Mouse (Mus musculus): ENCODE measurements around the gene Ecm2. TPM values are rescaled to one million over a fixed set of nuclear protein-coding genes. Genes with fewer than 3 reads are reported as not detected.

The Ecm2 gene
- 1.3 and 1.5 TPM in 2 replicates for polyA plus RNA-seq (2016; fragmentation: Nextera tagmentation; extraction: Ambion mirVana)

DNA sequence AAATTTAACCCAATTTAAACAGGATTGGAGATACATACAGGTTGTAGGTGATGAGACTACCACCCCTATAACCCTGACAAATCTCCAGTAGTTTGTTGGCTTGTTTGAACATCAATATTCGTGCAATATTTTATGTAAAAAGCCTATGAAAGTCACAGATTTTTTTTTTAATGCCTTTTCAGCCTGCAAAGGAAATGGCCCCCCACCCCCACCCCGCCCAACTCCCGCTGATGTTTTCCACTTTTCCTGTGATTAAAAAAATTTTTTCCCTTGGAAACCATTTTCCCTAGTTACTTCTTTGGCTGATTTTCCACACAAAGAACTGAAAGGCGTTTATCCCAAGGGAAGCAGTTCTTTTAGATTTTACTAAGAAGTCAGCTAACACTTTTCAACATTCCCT is at the start of gene Ecm2:
Gene Ecm2, plus strand, starts transcription at position 301 of the 400 bp plus-strand sequence.
- Histone ChIP-seq H3K9ac (replicated peaks) (no peak within 1 kb of the TSS), H3K4me3 (no peak within 1 kb of the TSS), H3K27me3 (no peaks in the 10 kb centered on the region), H3K4me2 (replicated peaks) (no peak within 1 kb of the TSS), H3K36me3 (no peaks in the 10 kb centered on the region), H3K27ac (replicated peaks) (no peak within 1 kb of the TSS), H3K9me3 (no peaks in the 10 kb centered on the region), H3K4me1 (no peaks in the 10 kb centered on the region)
- ATAC-seq (ENCODE audit: low FRiP score, low read depth), result no peak
- WGBS, result 34% methylated on average over 4 of the region's 4 CpGs

DNA sequence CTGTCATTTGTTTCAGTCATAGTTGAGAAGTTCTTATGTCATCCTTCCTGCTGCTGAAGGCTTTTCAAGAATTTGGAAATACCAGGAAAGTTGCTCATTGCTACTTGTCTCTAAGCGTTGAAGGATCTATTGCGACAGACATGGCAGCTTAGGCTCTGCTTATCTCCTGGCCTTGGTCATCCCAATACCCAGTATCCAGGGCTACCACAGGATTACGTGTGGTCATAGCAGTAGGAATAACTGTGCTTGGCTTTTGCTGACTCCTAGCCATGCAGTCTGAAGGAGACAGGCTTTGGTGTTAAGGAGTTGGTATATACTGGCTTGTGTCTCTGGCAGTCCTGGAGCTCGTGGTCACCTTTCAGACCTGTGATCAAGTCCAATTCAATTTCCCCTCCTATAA is 44.3 kb upstream of the Ecm2 start:
- Histone ChIP-seq H3K27ac (replicated peaks) (no peak overlapping the region), H3K9me3 (no peaks in the 10 kb centered on the region), H3K4me3 (no peak overlapping the region), H3K9ac (replicated peaks) (no peak overlapping the region), H3K27me3 (no peaks in the 10 kb centered on the region), H3K4me2 (replicated peaks) (no peak overlapping the region), H3K36me3 (peaks cover 56% of the 10 kb centered on the region), H3K4me1 (no peaks in the 10 kb centered on the region)
- 92% methylated on average over 4 of the region's 4 CpGs for WGBS
- ATAC-seq (ENCODE audit: low FRiP score, low read depth), result no peak

DNA sequence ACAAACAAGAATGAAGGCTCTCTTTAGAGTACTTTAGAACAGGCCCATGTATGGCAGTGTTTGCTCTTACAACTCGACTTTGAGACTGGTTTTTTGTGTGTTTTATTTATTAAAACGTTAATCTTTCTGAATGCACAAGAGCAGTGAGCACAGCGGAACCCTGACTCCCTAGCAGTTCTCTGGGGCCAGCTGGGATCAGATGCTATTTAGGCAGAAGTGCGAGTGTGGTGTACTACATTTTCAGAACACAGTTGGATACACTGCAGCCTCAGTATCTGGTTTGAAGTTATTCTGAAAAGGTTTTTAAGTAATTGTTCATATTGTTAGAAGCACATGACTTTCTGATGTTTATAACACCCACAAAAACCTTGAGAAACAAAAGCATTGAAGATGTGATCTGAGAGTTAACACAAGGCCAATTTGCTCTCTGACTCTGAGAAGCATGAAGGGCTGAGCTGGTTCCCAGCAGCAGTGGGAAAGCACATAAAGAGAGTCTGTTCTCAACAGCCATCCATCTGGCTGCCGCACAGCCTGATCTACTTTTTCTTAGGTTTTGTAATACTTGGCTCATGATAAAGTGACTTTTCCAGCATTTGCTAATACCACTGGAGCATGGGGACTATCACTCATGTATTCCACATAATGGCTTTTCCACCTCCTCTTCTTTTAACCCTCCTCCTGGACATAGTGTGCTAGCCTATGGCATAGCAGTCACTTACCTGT is 43.8 kb upstream of the Ecm2 start:
- Histone ChIP-seq H3K4me1 (no peaks in the 10 kb centered on the region), H3K9me3 (no peaks in the 10 kb centered on the region), H3K27me3 (no peaks in the 10 kb centered on the region), H3K4me2 (replicated peaks) (no peak overlapping the region), H3K36me3 (peaks cover 59% of the 10 kb centered on the region), H3K9ac (replicated peaks) (no peak overlapping the region), H3K27ac (replicated peaks) (no peak overlapping the region), H3K4me3 (no peak overlapping the region)
- ATAC-seq (ENCODE audit: low FRiP score, low read depth), result no peak
- WGBS, result 90% methylated on average over 5 of the region's 5 CpGs

GRCm38 (mm10) chr13:49461458-49462132 is 43.0 kb upstream of the Ecm2 start:
- no peak for ATAC-seq (ENCODE audit: low FRiP score, low read depth)
- no peaks in the 10 kb centered on the region for H3K27me3 ChIP-seq
- no peak overlapping the region for H3K9ac ChIP-seq (replicated peaks)
- H3K27ac ChIP-seq (replicated peaks), result no peak overlapping the region
- no peak overlapping the region for H3K4me2 ChIP-seq (replicated peaks)
- H3K4me3 ChIP-seq, result no peak overlapping the region
- no peaks in the 10 kb centered on the region for H3K4me1 ChIP-seq
- no peaks in the 10 kb centered on the region for H3K9me3 ChIP-seq
- 81% methylated on average over 15 of the region's 15 CpGs for WGBS
- peaks cover 59% of the 10 kb centered on the region for H3K36me3 ChIP-seq

GRCm38 (mm10) chr13:49462921-49463320 is 41.7 kb upstream of the Ecm2 start:
- 91% methylated on average over 2 of the region's 2 CpGs for WGBS
- Histone ChIP-seq H3K4me3 (no peak overlapping the region), H3K27ac (replicated peaks) (no peak overlapping the region), H3K27me3 (no peaks in the 10 kb centered on the region), H3K4me1 (no peaks in the 10 kb centered on the region), H3K36me3 (peaks cover 55% of the 10 kb centered on the region), H3K9me3 (no peaks in the 10 kb centered on the region), H3K4me2 (replicated peaks) (no peak overlapping the region), H3K9ac (replicated peaks) (no peak overlapping the region)
- ATAC-seq (ENCODE audit: low FRiP score, low read depth), result no peak

DNA sequence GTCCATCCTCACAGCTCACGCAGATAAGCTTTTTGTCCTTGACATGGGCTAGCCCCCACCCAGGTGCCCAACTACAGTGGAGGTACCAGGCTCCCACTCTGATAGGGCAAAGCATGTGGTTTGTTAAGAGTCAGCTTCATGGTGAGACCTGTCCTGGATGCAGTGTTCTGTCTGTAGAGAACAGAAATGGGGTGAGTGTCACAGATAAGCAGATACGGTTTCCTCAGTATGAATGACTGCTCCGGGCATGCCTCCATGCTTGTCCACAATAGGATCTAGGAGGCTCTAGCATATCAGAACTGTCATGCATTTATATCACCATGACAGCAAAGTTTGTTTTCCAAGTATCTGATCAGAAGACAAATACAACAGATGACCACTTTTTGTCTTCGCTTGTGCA is 38.7 kb upstream of the Ecm2 start:
- Histone ChIP-seq H3K27me3 (no peaks in the 10 kb centered on the region), H3K4me2 (replicated peaks) (no peak overlapping the region), H3K4me3 (no peak overlapping the region), H3K9ac (replicated peaks) (no peak overlapping the region), H3K9me3 (no peaks in the 10 kb centered on the region), H3K4me1 (no peaks in the 10 kb centered on the region), H3K27ac (replicated peaks) (no peak overlapping the region), H3K36me3 (peaks cover 37% of the 10 kb centered on the region)
- no peak for ATAC-seq (ENCODE audit: low FRiP score, low read depth)
- WGBS, result 90% methylated on average over 4 of the region's 4 CpGs

GRCm38 (mm10) chr13:49466393-49467075 is 38.1 kb upstream of the Ecm2 start:
- Histone ChIP-seq H3K27me3 (no peaks in the 10 kb centered on the region), H3K9ac (replicated peaks) (no peak overlapping the region)
- 85% methylated on average over 11 of the region's 11 CpGs for WGBS

DNA sequence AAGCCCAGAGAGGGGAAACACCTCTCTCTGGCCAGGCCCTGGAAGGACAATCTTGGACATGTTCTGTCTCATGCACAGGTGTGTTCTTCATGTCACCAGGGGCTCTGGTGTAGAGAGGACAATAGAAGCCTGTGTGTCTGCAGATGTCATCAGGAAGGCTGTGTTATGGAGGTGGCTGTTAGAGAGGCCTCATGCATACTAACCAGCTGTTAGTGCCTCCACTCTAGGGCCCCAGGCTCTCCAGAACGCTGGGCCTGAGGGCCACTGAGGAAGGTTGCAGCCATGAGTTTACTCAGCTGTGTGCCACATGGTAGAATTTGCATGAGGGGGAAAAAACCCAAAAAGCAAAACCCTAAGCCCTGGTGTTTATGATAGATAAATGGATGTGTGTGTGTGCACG is 37.0 kb upstream of the Ecm2 start:
- no peak overlapping the region for H3K4me2 ChIP-seq (replicated peaks)
- H3K4me1 ChIP-seq, result no peaks in the 10 kb centered on the region
- H3K27me3 ChIP-seq, result no peaks in the 10 kb centered on the region
- H3K27ac ChIP-seq (replicated peaks), result no peak overlapping the region
- no peak overlapping the region for H3K4me3 ChIP-seq
- H3K36me3 ChIP-seq, result peaks cover 23% of the 10 kb centered on the region; the same call in 1 of the 2 replicates
- no peaks in the 10 kb centered on the region for H3K9me3 ChIP-seq
- no peak overlapping the region for H3K9ac ChIP-seq (replicated peaks)
- ATAC-seq (ENCODE audit: low FRiP score, low read depth), result no peak
- 82% methylated on average over 2 of the region's 2 CpGs for WGBS

More at GRCm38 (mm10) chr13:49466393-49467075, 38.1 kb upstream of the Ecm2 start:
- Histone ChIP-seq H3K4me2 (replicated peaks) (no peak overlapping the region), H3K36me3 (peaks cover 33% of the 10 kb centered on the region), H3K4me1 (no peaks in the 10 kb centered on the region), H3K4me3 (no peak overlapping the region), H3K9me3 (no peaks in the 10 kb centered on the region), H3K27ac (replicated peaks) (no peak overlapping the region)
- no peak for ATAC-seq (ENCODE audit: low FRiP score, low read depth)

DNA sequence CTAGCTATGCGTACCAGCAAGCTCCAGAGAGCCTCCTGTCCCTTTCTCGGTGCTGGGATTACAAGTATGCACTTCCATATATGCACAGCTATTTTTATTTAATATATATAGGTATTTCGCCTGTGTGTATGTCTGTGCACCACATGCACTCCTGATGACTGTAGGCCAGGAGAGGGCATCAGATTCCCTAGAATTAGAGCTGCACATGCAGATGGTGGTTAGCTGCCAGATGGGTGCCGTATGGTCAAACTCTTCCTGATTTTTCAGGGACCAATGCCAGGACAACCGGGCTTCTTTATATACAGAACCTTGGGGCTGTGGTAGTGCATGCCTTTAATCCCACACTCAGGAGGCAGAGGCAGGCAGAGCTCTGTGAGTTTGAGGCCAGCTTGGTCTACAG is 35.6 kb upstream of the Ecm2 start:
- Histone ChIP-seq H3K4me3 (no peak overlapping the region), H3K4me2 (replicated peaks) (no peak overlapping the region), H3K27me3 (no peaks in the 10 kb centered on the region), H3K4me1 (no peaks in the 10 kb centered on the region), H3K9me3 (no peaks in the 10 kb centered on the region), H3K27ac (replicated peaks) (no peak overlapping the region), H3K9ac (replicated peaks) (no peak overlapping the region), H3K36me3 (0 out of 2 replicates have a peak, but pooled peaks cover 15% of the 10 kb centered on the region)
- WGBS, result 92% methylated on average over 5 of the region's 5 CpGs
- no peak for ATAC-seq (ENCODE audit: low FRiP score, low read depth)

GRCm38 (mm10) chr13:49470319-49470718 is 34.3 kb upstream of the Ecm2 start:
- ATAC-seq (ENCODE audit: low FRiP score, low read depth), result no peak
- H3K4me1 ChIP-seq, result no peaks in the 10 kb centered on the region
- no peak overlapping the region for H3K4me2 ChIP-seq (replicated peaks)
- no peaks in the 10 kb centered on the region for H3K9me3 ChIP-seq
- no peak overlapping the region for H3K4me3 ChIP-seq
- 83% methylated on average over 4 of the region's 4 CpGs for WGBS
- H3K27ac ChIP-seq (replicated peaks), result no peak overlapping the region
- H3K27me3 ChIP-seq, result no peaks in the 10 kb centered on the region
- 0 out of 2 replicates have a peak, but pooled peaks cover 3% of the 10 kb centered on the region for H3K36me3 ChIP-seq
- no peak overlapping the region for H3K9ac ChIP-seq (replicated peaks)

DNA sequence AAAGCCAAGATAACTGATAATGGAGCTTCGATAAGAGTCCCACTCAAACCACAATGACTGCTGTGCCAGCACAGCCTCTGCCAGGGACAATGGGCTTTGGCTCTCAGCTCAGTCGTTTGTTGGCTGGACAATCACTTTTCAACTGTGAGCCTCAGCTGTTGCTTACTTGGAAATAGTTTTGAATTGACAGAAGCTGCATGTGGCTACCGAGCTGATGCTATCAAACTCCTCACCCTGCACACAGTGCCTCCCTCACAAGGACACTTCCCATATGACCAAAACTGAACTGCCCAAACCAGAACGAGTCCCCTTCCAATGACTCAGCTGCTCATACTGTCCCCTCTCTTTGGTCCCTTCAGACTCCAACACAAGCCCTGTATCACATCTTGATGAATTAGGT is 33.8 kb upstream of the Ecm2 start:
- H3K27ac ChIP-seq (replicated peaks), result no peak overlapping the region
- H3K4me1 ChIP-seq, result no peaks in the 10 kb centered on the region
- H3K27me3 ChIP-seq, result no peaks in the 10 kb centered on the region
- WGBS, result 74% methylated on average over 4 of the region's 4 CpGs
- no peak overlapping the region for H3K4me2 ChIP-seq (replicated peaks)
- no peak overlapping the region for H3K9ac ChIP-seq (replicated peaks)
- no peaks in the 10 kb centered on the region for H3K9me3 ChIP-seq
- no peaks in the 10 kb centered on the region for H3K36me3 ChIP-seq
- no peak for ATAC-seq (ENCODE audit: low FRiP score, low read depth)
- no peak overlapping the region for H3K4me3 ChIP-seq

DNA sequence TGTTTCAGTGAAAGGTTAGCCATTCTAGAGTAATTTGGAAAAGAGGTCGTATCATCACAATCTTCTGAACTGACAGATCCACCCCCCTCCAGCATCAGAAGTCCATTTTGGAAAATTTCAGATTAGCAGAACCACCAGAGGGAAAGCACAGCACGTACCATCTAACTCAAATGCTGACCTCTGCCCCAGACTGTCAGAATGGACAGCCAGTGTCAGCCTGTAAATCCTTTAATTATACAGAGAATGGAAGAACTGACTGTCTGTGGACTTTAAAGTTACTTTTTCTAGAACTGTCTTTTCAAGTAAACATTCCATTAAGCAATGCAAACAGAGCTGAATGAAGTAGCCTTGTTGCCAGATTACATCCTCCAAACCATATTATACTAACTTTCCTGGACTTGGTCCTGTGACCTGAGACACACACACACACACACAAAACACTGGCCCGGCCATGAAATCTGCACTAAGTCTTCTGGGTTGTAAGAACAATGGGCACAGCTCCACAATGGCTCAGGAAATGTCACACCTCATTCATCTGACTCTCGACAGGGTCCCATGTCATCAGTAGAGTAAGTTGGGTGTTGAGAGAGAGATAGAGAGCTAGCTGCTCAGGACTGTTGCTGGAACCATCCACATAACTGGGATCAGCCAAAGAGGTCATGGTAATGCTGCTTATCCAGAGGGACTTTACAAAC is 32.5 kb upstream of the Ecm2 start:
- Histone ChIP-seq H3K4me3 (no peak overlapping the region), H3K27ac (replicated peaks) (no peak overlapping the region), H3K4me1 (no peaks in the 10 kb centered on the region), H3K36me3 (no peaks in the 10 kb centered on the region), H3K4me2 (replicated peaks) (no peak overlapping the region), H3K9ac (replicated peaks) (no peak overlapping the region), H3K27me3 (no peaks in the 10 kb centered on the region), H3K9me3 (no peaks in the 10 kb centered on the region)
- ATAC-seq (ENCODE audit: low FRiP score, low read depth), result no peak
- 59% methylated on average over 4 of the region's 4 CpGs for WGBS

Measured in midbrain, embryonic 12.5 days (tissue).